Mouse (Mus musculus): ENCODE data around the gene Paxx. TPM values are rescaled to one million over a fixed set of nuclear protein-coding genes. Genes with fewer than 3 reads are reported as not detected.

Paxx gene
- polyA plus RNA-seq, 1 experiment from 2014 or later = 28.9 TPM

GRCm38 (mm10) chr2:25498622-25499478 lies 38.0 kb upstream of the Paxx start:
- no peak overlapping the region for H3K4me3 ChIP-seq
- peaks cover 6% of the 10 kb centered on the region for H3K36me3 ChIP-seq
- no peak overlapping the region for H3K4me2 ChIP-seq (replicated peaks)
- no peaks in the 10 kb centered on the region for H3K27me3 ChIP-seq
- H3K4me1 ChIP-seq = peaks cover 13% of the 10 kb centered on the region
- H3K27ac ChIP-seq = no peak overlapping the region
- 72% methylated on average over 15 of the region's 15 CpGs for WGBS
- H3K9ac ChIP-seq = no peak overlapping the region
- no peak for ATAC-seq (ENCODE audit: insufficient number of reproducible peaks, insufficient read depth, low FRiP score, low TSS enrichment)
- H3K9me3 ChIP-seq = no peaks in the 10 kb centered on the region

- Histone ChIP-seq H3K27ac (no peak overlapping the region), H3K36me3 (no peaks in the 10 kb centered on the region), H3K27me3 (no peaks in the 10 kb centered on the region), H3K4me2 (replicated peaks) (no peak overlapping the region), H3K9me3 (no peaks in the 10 kb centered on the region), H3K9ac (no peak overlapping the region), H3K4me3 (no peak overlapping the region), H3K4me1 (peaks cover 13% of the 10 kb centered on the region)
- no peak for ATAC-seq (ENCODE audit: insufficient number of reproducible peaks, insufficient read depth, low FRiP score, low TSS enrichment)
- 53% methylated on average over 6 of the region's 6 CpGs for WGBS
Measured at GRCm38 (mm10) chr2:25497846-25498575, 37.1 kb upstream of the Paxx start.

- peaks cover 6% of the 10 kb centered on the region for H3K4me1 ChIP-seq
- ATAC-seq (ENCODE audit: insufficient number of reproducible peaks, insufficient read depth, low FRiP score, low TSS enrichment) = no peak
- no peaks in the 10 kb centered on the region for H3K27me3 ChIP-seq
- whole genome bisulfite sequencing = 46% methylated on average over 4 of the region's 4 CpGs
- no peaks in the 10 kb centered on the region for H3K9me3 ChIP-seq
- H3K9ac ChIP-seq = no peak overlapping the region
- H3K4me3 ChIP-seq = no peak overlapping the region
- no peak overlapping the region for H3K4me2 ChIP-seq (replicated peaks)
- H3K27ac ChIP-seq = no peak overlapping the region
- no peaks in the 10 kb centered on the region for H3K36me3 ChIP-seq
Measured at GRCm38 (mm10) chr2:25496462-25496861, 35.6 kb upstream of the Paxx start.

GRCm38 (mm10) chr2:25493476-25493961 lies 32.6 kb upstream of the Paxx start, which contains the start of gene Lcn12:
Lcn12 (minus strand) TSS chr2:25493911.
- 78% methylated on average over 5 of the region's 5 CpGs for WGBS
- Histone ChIP-seq H3K27me3 (no peaks in the 10 kb centered on the region), H3K4me3 (no peak within 1 kb of the TSS), H3K36me3 (no peaks in the 10 kb centered on the region), H3K4me1 (no peaks in the 10 kb centered on the region), H3K9ac (no peak within 1 kb of the TSS), H3K4me2 (replicated peaks) (no peak within 1 kb of the TSS), H3K27ac (no peak within 1 kb of the TSS), H3K9me3 (no peaks in the 10 kb centered on the region)
- no peak for ATAC-seq (ENCODE audit: insufficient number of reproducible peaks, insufficient read depth, low FRiP score, low TSS enrichment)

GRCm38 (mm10) chr2:25492988-25493387 lies 32.1 kb upstream of the Paxx start:
- H3K4me1 ChIP-seq = no peaks in the 10 kb centered on the region
- H3K9ac ChIP-seq = no peak overlapping the region
- H3K4me2 ChIP-seq (replicated peaks) = no peak overlapping the region
- H3K9me3 ChIP-seq = no peaks in the 10 kb centered on the region
- 72% methylated on average over 5 of the region's 5 CpGs for WGBS
- ATAC-seq (ENCODE audit: insufficient number of reproducible peaks, insufficient read depth, low FRiP score, low TSS enrichment) = no peak
- H3K4me3 ChIP-seq = no peak overlapping the region
- no peak overlapping the region for H3K27ac ChIP-seq
- H3K27me3 ChIP-seq = no peaks in the 10 kb centered on the region
- H3K36me3 ChIP-seq = no peaks in the 10 kb centered on the region

- ATAC-seq (ENCODE audit: insufficient number of reproducible peaks, insufficient read depth, low FRiP score, low TSS enrichment) = no peak
- Histone ChIP-seq H3K27me3 (0 out of 2 replicates have a peak, but pooled peaks cover 4% of the 10 kb centered on the region), H3K4me2 (replicated peaks) (no peak overlapping the region), H3K27ac (no peak overlapping the region), H3K9ac (no peak overlapping the region), H3K9me3 (no peaks in the 10 kb centered on the region), H3K4me3 (no peak overlapping the region), H3K4me1 (no peaks in the 10 kb centered on the region), H3K36me3 (no peaks in the 10 kb centered on the region)
- 80% methylated on average over 7 of the region's 7 CpGs for WGBS
Measured at GRCm38 (mm10) chr2:25488671-25489068, 27.8 kb upstream of the Paxx start.

- 72% methylated on average over 6 of the region's 6 CpGs for WGBS
- Histone ChIP-seq H3K36me3 (no peaks in the 10 kb centered on the region), H3K4me2 (replicated peaks) (no peak overlapping the region), H3K4me1 (no peaks in the 10 kb centered on the region), H3K9ac (no peak overlapping the region), H3K27me3 (0 out of 2 replicates have a peak, but pooled peaks cover 4% of the 10 kb centered on the region), H3K9me3 (no peaks in the 10 kb centered on the region), H3K4me3 (no peak overlapping the region), H3K27ac (no peak overlapping the region)
- no peak for ATAC-seq (ENCODE audit: insufficient number of reproducible peaks, insufficient read depth, low FRiP score, low TSS enrichment)
Measured at GRCm38 (mm10) chr2:25487965-25488670, 27.2 kb upstream of the Paxx start.

- no peak overlapping the region for H3K9ac ChIP-seq
- no peaks in the 10 kb centered on the region for H3K9me3 ChIP-seq
- no peak for ATAC-seq (ENCODE audit: insufficient number of reproducible peaks, insufficient read depth, low FRiP score, low TSS enrichment)
- 64% methylated on average over 11 of the region's 11 CpGs for WGBS
- no peaks in the 10 kb centered on the region for H3K4me1 ChIP-seq
- no peak overlapping the region for H3K4me2 ChIP-seq (replicated peaks)
- no peaks in the 10 kb centered on the region for H3K36me3 ChIP-seq
- H3K4me3 ChIP-seq = no peak overlapping the region
- 0 out of 2 replicates have a peak, but pooled peaks cover 4% of the 10 kb centered on the region for H3K27me3 ChIP-seq
- H3K27ac ChIP-seq = no peak overlapping the region
Measured at GRCm38 (mm10) chr2:25484901-25485647, 24.2 kb upstream of the Paxx start.

GRCm38 (mm10) chr2:25482969-25483368 lies 22.1 kb upstream of the Paxx start:
- 29% methylated on average over 7 of the region's 7 CpGs for WGBS
- H3K27ac ChIP-seq = no peak overlapping the region
- no peak for ATAC-seq (ENCODE audit: insufficient number of reproducible peaks, insufficient read depth, low FRiP score, low TSS enrichment)

GRCm38 (mm10) chr2:25480541-25480940 lies 19.6 kb upstream of the Paxx start:
- WGBS = 85% methylated on average over 1 of the region's 1 CpGs
- ATAC-seq (ENCODE audit: insufficient number of reproducible peaks, insufficient read depth, low FRiP score, low TSS enrichment) = no peak
- Histone ChIP-seq H3K27me3 (no peaks in the 10 kb centered on the region), H3K9me3 (no peaks in the 10 kb centered on the region), H3K4me1 (no peaks in the 10 kb centered on the region), H3K4me2 (replicated peaks) (no peak overlapping the region), H3K9ac (no peak overlapping the region), H3K4me3 (no peak overlapping the region), H3K27ac (no peak overlapping the region), H3K36me3 (no peaks in the 10 kb centered on the region)

More at GRCm38 (mm10) chr2:25482969-25483368, 22.1 kb upstream of the Paxx start:
- H3K4me3 ChIP-seq = no peak overlapping the region
- H3K9ac ChIP-seq = no peak overlapping the region
- H3K4me1 ChIP-seq = no peaks in the 10 kb centered on the region
- H3K27me3 ChIP-seq = 0 out of 2 replicates have a peak, but pooled peaks cover 4% of the 10 kb centered on the region
- H3K4me2 ChIP-seq (replicated peaks) = no peak overlapping the region
- H3K36me3 ChIP-seq = no peaks in the 10 kb centered on the region
- no peaks in the 10 kb centered on the region for H3K9me3 ChIP-seq

Data from embryonic facial prominence, embryonic 12.5 days (tissue).